Mouse (Mus musculus) small intestine, adult 2 months (tissue): ENCODE measurements at regions not wholly inside any gene's neighbourhood (a gene's known extent, or its start where the extent isn't known, plus 50 kb on each side); places are given as distances from the start of the nearest gene placed in this dataset.
"Not testable (repeated sequence)": the region's sequence is repeated elsewhere in the genome, so short reads cannot be mapped to it uniquely, and the experiment has no call there.

Source experiments
- CTCF ChIP-seq: fragments of 200-500 bp; IDR thresholded peaks from 2 replicates; pipeline ENCODE4 v1.5.1; 2012; ENCODE audit warnings: low read depth, mild to moderate bottlenecking, control low read depth, inconsistent platforms, low read length, moderate library complexity, mixed read lengths; ENCODE audit not compliant: insufficient replicate concordance, insufficient read length; ENCODE audit errors: extremely low read depth
- POLR2A ChIP-seq: fragments of 200-500 bp; IDR thresholded peaks from 2 replicates; pipeline ENCODE4 v1.6.1; 2012; ENCODE audit warnings: low read depth, mild to moderate bottlenecking, control low read depth, inconsistent platforms, low read length, moderate library complexity

DNA sequence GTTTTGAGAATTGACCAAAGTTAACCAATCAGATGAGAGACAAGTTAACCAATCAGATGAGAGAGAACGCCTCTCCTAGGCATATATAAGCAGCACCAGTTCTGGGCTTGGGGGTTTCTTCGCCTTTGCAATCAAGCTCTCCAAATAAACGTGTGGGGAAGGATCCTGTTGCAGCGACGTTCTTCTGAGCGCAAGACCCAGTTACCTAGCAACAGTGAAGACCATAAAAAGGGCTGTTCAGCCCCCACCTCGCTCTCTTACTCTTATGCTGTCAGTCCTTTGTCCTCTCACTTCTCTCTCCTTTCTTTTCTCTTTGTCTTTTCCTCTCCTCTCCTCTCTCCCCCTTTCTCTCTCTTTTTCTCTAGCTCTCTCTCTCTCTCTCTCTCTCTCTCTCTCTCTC is 297.7 kb downstream of the Setd4 start:
- not testable (repeated sequence) for TF ChIP-seq POLR2A, CTCF
